Mouse (Mus musculus): Measurements from ENCODE around the gene Tmub2. TPM values are rescaled to one million over a fixed set of nuclear protein-coding genes. Genes with fewer than 3 reads are reported as not detected.

Tmub2 gene
- 40.9 and 50.1 TPM in 2 replicates for polyA plus RNA-seq (2014; fragmentation: Nextera tagmentation; extraction: Ambion mirVana)

GRCm38 (mm10) chr11:102284501-102285094, at the start of gene Tmub2:
Gene Tmub2, plus strand, starts transcription at chr11:102284931.
- WGBS, result under 1% methylated on average over 32 of the region's 32 CpGs
- peak within 1 kb of the TSS; percentile 67 for H3K4me3 ChIP-seq (ENCODE audit: low read depth, low read length)
- DNase-seq (ENCODE audit: low spot score) (peak; percentile 100), ATAC-seq (replicated peaks; ENCODE audit: insufficient number of reproducible peaks, low FRiP score, low TSS enrichment, low read depth) (peak; percentile 63)
- H3K36me3 ChIP-seq (replicated peaks; ENCODE audit: control insufficient read depth, insufficient read depth, low read depth, low read length), result peaks cover 5% of the 10 kb centered on the region
- H3K27me3 ChIP-seq (ENCODE audit: control insufficient read depth, insufficient read depth, low read length), result no peaks in the 10 kb centered on the region
- no peaks in the 10 kb centered on the region; the same call in none of the 2 replicates for H3K4me1 ChIP-seq (ENCODE audit: control insufficient read depth, insufficient read depth, low read length)
- peak within 1 kb of the TSS; percentile 16; the same call in 1 of the 2 replicates for H3K27ac ChIP-seq (replicated peaks; ENCODE audit: low read depth, low read length)
- H3K9me3 ChIP-seq (replicated peaks; ENCODE audit: control insufficient read depth, low read length), result no peaks in the 10 kb centered on the region
- peak within 1 kb of the TSS; percentile 78 for H3K9ac ChIP-seq (replicated peaks; ENCODE audit: low read length)
- peak within 1 kb of the TSS; percentile 84 for H3K4me2 ChIP-seq (ENCODE audit: low read depth, low read length)

GRCm38 (mm10) chr11:102236022-102236421, 48.7 kb upstream of the Tmub2 start:
- no peaks in the 10 kb centered on the region for H3K36me3 ChIP-seq (replicated peaks; ENCODE audit: control insufficient read depth, insufficient read depth, low read depth, low read length)
- H3K27me3 ChIP-seq (ENCODE audit: control insufficient read depth, insufficient read depth, low read length), result no peaks in the 10 kb centered on the region
- no peak overlapping the region for H3K9ac ChIP-seq (replicated peaks; ENCODE audit: low read length)
- no peaks in the 10 kb centered on the region for H3K9me3 ChIP-seq (replicated peaks; ENCODE audit: control insufficient read depth, low read length)
- ATAC-seq (replicated peaks; ENCODE audit: insufficient number of reproducible peaks, low FRiP score, low TSS enrichment, low read depth), result no peak
- H3K27ac ChIP-seq (replicated peaks; ENCODE audit: low read depth, low read length), result no peak overlapping the region
- no peak overlapping the region for H3K4me2 ChIP-seq (ENCODE audit: low read depth, low read length)
- no peak for DNase-seq (ENCODE audit: low spot score)
- 72% methylated on average over 2 of the region's 2 CpGs for WGBS
- no peaks in the 10 kb centered on the region for H3K4me1 ChIP-seq (ENCODE audit: control insufficient read depth, insufficient read depth, low read length)
- H3K4me3 ChIP-seq (ENCODE audit: low read depth, low read length), result no peak overlapping the region

- ATAC-seq (replicated peaks; ENCODE audit: insufficient number of reproducible peaks, low FRiP score, low TSS enrichment, low read depth), result no peak
- 83% methylated on average over 6 of the region's 6 CpGs for whole genome bisulfite sequencing
- no peak overlapping the region for H3K4me2 ChIP-seq (ENCODE audit: low read depth, low read length)
Observed at GRCm38 (mm10) chr11:102240636-102241035, 44.1 kb upstream of the Tmub2 start.

GRCm38 (mm10) chr11:102241246-102241645, 43.5 kb upstream of the Tmub2 start:
- WGBS, result 83% methylated on average over 5 of the region's 5 CpGs
- DNase-seq (ENCODE audit: low spot score) (no peak), ATAC-seq (replicated peaks; ENCODE audit: insufficient number of reproducible peaks, low FRiP score, low TSS enrichment, low read depth) (no peak)
- Histone ChIP-seq H3K9ac (replicated peaks; ENCODE audit: low read length) (no peak overlapping the region), H3K27ac (replicated peaks; ENCODE audit: low read depth, low read length) (no peak overlapping the region), H3K36me3 (replicated peaks; ENCODE audit: control insufficient read depth, insufficient read depth, low read depth, low read length) (no peaks in the 10 kb centered on the region), H3K9me3 (replicated peaks; ENCODE audit: control insufficient read depth, low read length) (no peaks in the 10 kb centered on the region), H3K4me1 (ENCODE audit: control insufficient read depth, insufficient read depth, low read length) (no peaks in the 10 kb centered on the region), H3K4me2 (ENCODE audit: low read depth, low read length) (no peak overlapping the region), H3K4me3 (ENCODE audit: low read depth, low read length) (no peak overlapping the region), H3K27me3 (ENCODE audit: control insufficient read depth, insufficient read depth, low read length) (no peaks in the 10 kb centered on the region)

More at GRCm38 (mm10) chr11:102240636-102241035, 44.1 kb upstream of the Tmub2 start:
- no peaks in the 10 kb centered on the region for H3K4me1 ChIP-seq (ENCODE audit: control insufficient read depth, insufficient read depth, low read length)
- no peaks in the 10 kb centered on the region for H3K27me3 ChIP-seq (ENCODE audit: control insufficient read depth, insufficient read depth, low read length)
- no peaks in the 10 kb centered on the region for H3K9me3 ChIP-seq (replicated peaks; ENCODE audit: control insufficient read depth, low read length)
- no peak overlapping the region for H3K27ac ChIP-seq (replicated peaks; ENCODE audit: low read depth, low read length)
- no peak overlapping the region for H3K9ac ChIP-seq (replicated peaks; ENCODE audit: low read length)
- no peak for DNase-seq (ENCODE audit: low spot score)
- H3K4me3 ChIP-seq (ENCODE audit: low read depth, low read length), result no peak overlapping the region
- H3K36me3 ChIP-seq (replicated peaks; ENCODE audit: control insufficient read depth, insufficient read depth, low read depth, low read length), result no peaks in the 10 kb centered on the region

GRCm38 (mm10) chr11:102241874-102242273, 42.9 kb upstream of the Tmub2 start:
- Histone ChIP-seq H3K9me3 (replicated peaks; ENCODE audit: control insufficient read depth, low read length) (no peaks in the 10 kb centered on the region), H3K36me3 (replicated peaks; ENCODE audit: control insufficient read depth, insufficient read depth, low read depth, low read length) (no peaks in the 10 kb centered on the region), H3K4me1 (ENCODE audit: control insufficient read depth, insufficient read depth, low read length) (no peaks in the 10 kb centered on the region), H3K4me2 (ENCODE audit: low read depth, low read length) (no peak overlapping the region), H3K27me3 (ENCODE audit: control insufficient read depth, insufficient read depth, low read length) (no peaks in the 10 kb centered on the region), H3K4me3 (ENCODE audit: low read depth, low read length) (no peak overlapping the region), H3K9ac (replicated peaks; ENCODE audit: low read length) (no peak overlapping the region), H3K27ac (replicated peaks; ENCODE audit: low read depth, low read length) (no peak overlapping the region)
- WGBS, result 49% methylated on average over 5 of the region's 5 CpGs
- DNase-seq (ENCODE audit: low spot score), result no peak
- no peak for ATAC-seq (replicated peaks; ENCODE audit: insufficient number of reproducible peaks, low FRiP score, low TSS enrichment, low read depth)

- DNase-seq (ENCODE audit: low spot score), result peak; percentile 78
- peak overlapping the region; percentile 63 for H3K9ac ChIP-seq (replicated peaks; ENCODE audit: low read length)
- H3K4me3 ChIP-seq (ENCODE audit: low read depth, low read length), result peak overlapping the region; percentile 28
- H3K27me3 ChIP-seq (ENCODE audit: control insufficient read depth, insufficient read depth, low read length), result no peaks in the 10 kb centered on the region
- 2% methylated on average over 32 of the region's 32 CpGs for WGBS
- H3K36me3 ChIP-seq (replicated peaks; ENCODE audit: control insufficient read depth, insufficient read depth, low read depth, low read length), result no peaks in the 10 kb centered on the region
- no peaks in the 10 kb centered on the region for H3K4me1 ChIP-seq (ENCODE audit: control insufficient read depth, insufficient read depth, low read length)
- H3K4me2 ChIP-seq (ENCODE audit: low read depth, low read length), result peak overlapping the region; percentile 41
- H3K27ac ChIP-seq (replicated peaks; ENCODE audit: low read depth, low read length), result no peak overlapping the region
- ATAC-seq (replicated peaks; ENCODE audit: insufficient number of reproducible peaks, low FRiP score, low TSS enrichment, low read depth), result peak; percentile 53; the same call in 1 of the 2 replicates
- no peaks in the 10 kb centered on the region for H3K9me3 ChIP-seq (replicated peaks; ENCODE audit: control insufficient read depth, low read length)
Observed at GRCm38 (mm10) chr11:102244926-102245449, 39.7 kb upstream of the Tmub2 start.

GRCm38 (mm10) chr11:102245581-102246272, 39.0 kb upstream of the Tmub2 start:
- no peak overlapping the region for H3K27ac ChIP-seq (replicated peaks; ENCODE audit: low read depth, low read length)
- no peaks in the 10 kb centered on the region for H3K4me1 ChIP-seq (ENCODE audit: control insufficient read depth, insufficient read depth, low read length)
- H3K4me2 ChIP-seq (ENCODE audit: low read depth, low read length), result peak overlapping the region; percentile 41
- peak overlapping the region; percentile 63; the same call in 1 of the 2 replicates for H3K9ac ChIP-seq (replicated peaks; ENCODE audit: low read length)
- H3K9me3 ChIP-seq (replicated peaks; ENCODE audit: control insufficient read depth, low read length), result no peaks in the 10 kb centered on the region
- peak; percentile 29 for DNase-seq (ENCODE audit: low spot score)
- WGBS, result 49% methylated on average over 14 of the region's 14 CpGs
- H3K4me3 ChIP-seq (ENCODE audit: low read depth, low read length), result no peak overlapping the region
- H3K27me3 ChIP-seq (ENCODE audit: control insufficient read depth, insufficient read depth, low read length), result no peaks in the 10 kb centered on the region
- ATAC-seq (replicated peaks; ENCODE audit: insufficient number of reproducible peaks, low FRiP score, low TSS enrichment, low read depth), result no peak
- H3K36me3 ChIP-seq (replicated peaks; ENCODE audit: control insufficient read depth, insufficient read depth, low read depth, low read length), result no peaks in the 10 kb centered on the region

GRCm38 (mm10) chr11:102246273-102246635, 38.5 kb upstream of the Tmub2 start:
- no peaks in the 10 kb centered on the region for H3K36me3 ChIP-seq (replicated peaks; ENCODE audit: control insufficient read depth, insufficient read depth, low read depth, low read length)
- no peak for DNase-seq (ENCODE audit: low spot score)
- H3K4me2 ChIP-seq (ENCODE audit: low read depth, low read length), result no peak overlapping the region
- no peak overlapping the region for H3K9ac ChIP-seq (replicated peaks; ENCODE audit: low read length)
- ATAC-seq (replicated peaks; ENCODE audit: insufficient number of reproducible peaks, low FRiP score, low TSS enrichment, low read depth), result no peak
- no peak overlapping the region for H3K4me3 ChIP-seq (ENCODE audit: low read depth, low read length)
- WGBS, result 89% methylated on average over 6 of the region's 6 CpGs
- no peaks in the 10 kb centered on the region for H3K9me3 ChIP-seq (replicated peaks; ENCODE audit: control insufficient read depth, low read length)
- no peaks in the 10 kb centered on the region for H3K27me3 ChIP-seq (ENCODE audit: control insufficient read depth, insufficient read depth, low read length)
- H3K4me1 ChIP-seq (ENCODE audit: control insufficient read depth, insufficient read depth, low read length), result no peaks in the 10 kb centered on the region
- H3K27ac ChIP-seq (replicated peaks; ENCODE audit: low read depth, low read length), result no peak overlapping the region
